In the genomic region with DNA sequence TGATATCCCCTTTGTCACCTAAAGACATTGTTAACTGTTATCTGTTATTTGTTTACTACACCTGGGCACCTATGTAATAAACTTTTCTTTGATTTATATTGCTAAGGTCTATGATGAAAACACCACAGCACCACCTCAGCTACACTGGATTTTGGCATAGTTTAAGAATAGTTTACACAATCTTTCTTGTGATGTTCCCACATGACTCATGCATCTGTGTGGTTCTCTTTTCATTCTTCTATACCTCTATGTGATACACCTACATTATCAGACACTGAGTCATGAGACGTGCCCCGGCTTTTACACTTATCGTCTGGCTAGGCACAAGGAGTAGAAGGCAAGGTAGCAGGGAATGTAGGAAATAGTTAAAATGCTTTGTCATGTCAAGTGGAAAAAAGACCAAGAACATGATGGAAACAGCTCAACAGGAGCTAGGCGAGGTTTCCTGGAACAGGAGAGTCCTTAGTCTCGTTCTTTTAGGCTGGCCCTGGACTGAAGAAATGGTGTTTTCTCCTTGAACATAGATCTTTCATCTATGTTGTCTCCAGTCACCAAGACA, we compare ENCODE assay signal across 10 mouse cellular contexts. TPM values are rescaled to one million over a fixed set of nuclear protein-coding genes. Genes with fewer than 3 reads are reported as not detected.
A peak's percentile ranks its signal among the peaks of the same experiment; 100 is the strongest.
DNase-seq lines count a peak whose midpoint lies in the region; ATAC-seq and TF ChIP-seq lines count a peak whose summit lies in the region.
"Had no signal": no experiment of that assay in that cellular context is flagged by ENCODE, and none has a peak within 500 bp of the region (broad histone marks: within the 10 kb centered on the region; RNA-seq: fewer than 3 reads in every experiment).

No protein-coding gene starts in this region.

- no peak overlapping the region for H3K4me3 ChIP-seq in heart, embryonic 10.5 days
- H3K4me3 ChIP-seq in heart, adult 2 months = no peak overlapping the region
- no peak overlapping the region for H3K4me3 ChIP-seq in midbrain, embryonic 10.5 days
- H3K4me3 ChIP-seq in midbrain, embryonic 16.5 days (ENCODE audit: low read depth, low read length) = no peak overlapping the region
- no peak overlapping the region for H3K4me3 ChIP-seq in embryonic facial prominence, embryonic 15.5 days (replicated peaks)
- H3K4me3 ChIP-seq in liver, embryonic 16.5 days (ENCODE audit: low read depth, low read length) = no peak overlapping the region

- ATAC-seq in midbrain, embryonic 16.5 days = no peak
- no peak for ATAC-seq in embryonic facial prominence, embryonic 15.5 days (ENCODE audit: insufficient number of reproducible peaks, low FRiP score, low TSS enrichment, low read depth)
- ATAC-seq in liver, embryonic 16.5 days (ENCODE audit: low read depth) = no peak

- H3K4me1 ChIP-seq in heart, embryonic 10.5 days = peaks cover 16% of the 10 kb centered on the region
- H3K4me1 ChIP-seq in heart, adult 2 months (ENCODE audit: control insufficient read depth, insufficient read depth, low read length) = peaks cover 3% of the 10 kb centered on the region
- H3K4me1 ChIP-seq in midbrain, embryonic 10.5 days = peaks cover 32% of the 10 kb centered on the region
- H3K4me1 ChIP-seq in midbrain, embryonic 16.5 days (ENCODE audit: control insufficient read depth, insufficient read depth, low read length) = peaks cover 19% of the 10 kb centered on the region
- peaks cover 23% of the 10 kb centered on the region for H3K4me1 ChIP-seq in embryonic facial prominence, embryonic 15.5 days
- H3K4me1 ChIP-seq in liver, embryonic 16.5 days (ENCODE audit: control insufficient read depth, low read depth, low read length) = peaks cover 26% of the 10 kb centered on the region

- H3K27me3 ChIP-seq in heart, embryonic 10.5 days (ENCODE audit: insufficient read depth, poor library complexity, severe bottlenecking) = no peaks in the 10 kb centered on the region
- H3K27me3 ChIP-seq in heart, adult 2 months (ENCODE audit: control insufficient read depth, insufficient read depth, low read length) = no peaks in the 10 kb centered on the region
- no peaks in the 10 kb centered on the region for H3K27me3 ChIP-seq in midbrain, embryonic 10.5 days (ENCODE audit: low read depth, poor library complexity, severe bottlenecking)
- no peaks in the 10 kb centered on the region for H3K27me3 ChIP-seq in midbrain, embryonic 16.5 days (ENCODE audit: control insufficient read depth, insufficient read depth, low read depth, low read length)
- no peaks in the 10 kb centered on the region for H3K27me3 ChIP-seq in embryonic facial prominence, embryonic 15.5 days
- H3K27me3 ChIP-seq in liver, embryonic 16.5 days (ENCODE audit: control insufficient read depth, insufficient read depth, low read depth, low read length) = no peaks in the 10 kb centered on the region

- no peak for DNase-seq in heart, embryonic 10.5 days (ENCODE audit: low spot score)
- no peak for DNase-seq in heart, adult 2 months
- DNase-seq in midbrain, embryonic 10.5 days (ENCODE audit: low spot score) = no peak
- no peak for DNase-seq in frontal cortex, postnatal 36 days (ENCODE audit: low spot score in 2 of 2)
- DNase-seq in spleen, adult 12 weeks (ENCODE audit: low spot score) = no peak
- DNase-seq: adrenal gland, adult 2 months; cerebellum, postnatal 10 days had no signal

- H3K79me2 ChIP-seq in heart, adult 2 months (replicated peaks; ENCODE audit: control insufficient read depth, insufficient read depth, low read length) = no peaks in the 10 kb centered on the region

- H3K36me3 ChIP-seq in heart, embryonic 10.5 days = no peaks in the 10 kb centered on the region
- H3K36me3 ChIP-seq in heart, adult 2 months (ENCODE audit: control insufficient read depth, insufficient read depth, low read length) = no peaks in the 10 kb centered on the region
- H3K36me3 ChIP-seq in midbrain, embryonic 10.5 days = no peaks in the 10 kb centered on the region
- no peaks in the 10 kb centered on the region for H3K36me3 ChIP-seq in midbrain, embryonic 16.5 days (ENCODE audit: control insufficient read depth, insufficient read depth, low read length)
- no peaks in the 10 kb centered on the region for H3K36me3 ChIP-seq in embryonic facial prominence, embryonic 15.5 days
- H3K36me3 ChIP-seq in liver, embryonic 16.5 days (ENCODE audit: control insufficient read depth, insufficient read depth) = no peaks in the 10 kb centered on the region

- no peak overlapping the region for H3K4me2 ChIP-seq in midbrain, embryonic 16.5 days (ENCODE audit: low read length)
- no peak overlapping the region for H3K4me2 ChIP-seq in embryonic facial prominence, embryonic 15.5 days (replicated peaks)
- no peak overlapping the region for H3K4me2 ChIP-seq in liver, embryonic 16.5 days (ENCODE audit: low read depth, low read length)

- no peaks in the 10 kb centered on the region for H3K9me3 ChIP-seq in heart, embryonic 10.5 days
- H3K9me3 ChIP-seq in midbrain, embryonic 10.5 days (replicated peaks) = no peaks in the 10 kb centered on the region
- no peaks in the 10 kb centered on the region for H3K9me3 ChIP-seq in midbrain, embryonic 16.5 days (replicated peaks; ENCODE audit: control insufficient read depth, low read length, poor library complexity, severe bottlenecking)
- H3K9me3 ChIP-seq in embryonic facial prominence, embryonic 15.5 days (replicated peaks) = no peaks in the 10 kb centered on the region
- no peaks in the 10 kb centered on the region for H3K9me3 ChIP-seq in liver, embryonic 16.5 days (replicated peaks; ENCODE audit: control insufficient read depth, low read length)

- no peak for TF ChIP-seq EP300 in heart, adult 2 months (IDR thresholded peaks at IDR 0.05; ENCODE audit: insufficient read depth, low read depth, low read length)

- intact Hi-C loops in heart, adult 2 months (cut with DNase I) = loop anchor here (5.0 kb wide), 2 partner anchors 127 to 1707 kb away; partner anchors contain the start of genes Hist1h1e, Hist1h2ag, Hist1h2be and Hist1h2bj

- no peak for TF ChIP-seq POLR2A in heart, adult 2 months (IDR thresholded peaks at IDR 0.05; ENCODE audit: insufficient read depth, low read depth, low read length)

- no peak overlapping the region for H3K9ac ChIP-seq in heart, adult 2 months (ENCODE audit: low read depth, low read length)
- H3K9ac ChIP-seq in midbrain, embryonic 16.5 days (ENCODE audit: low read depth, low read length) = no peak overlapping the region
- H3K9ac ChIP-seq in embryonic facial prominence, embryonic 15.5 days = no peak overlapping the region
- no peak overlapping the region; the same call in 1 of the 2 replicates for H3K9ac ChIP-seq in liver, embryonic 16.5 days (ENCODE audit: low read depth, low read length)

- TF ChIP-seq CTCF in heart, adult 2 months (IDR thresholded peaks at IDR 0.05) = no peak

- peak overlapping the region; percentile 98 for H3K27ac ChIP-seq in heart, embryonic 10.5 days
- no peak overlapping the region for H3K27ac ChIP-seq in heart, adult 2 months
- H3K27ac ChIP-seq in midbrain, embryonic 10.5 days (replicated peaks) = peak overlapping the region; percentile 97
- no peak overlapping the region for H3K27ac ChIP-seq in midbrain, embryonic 16.5 days (ENCODE audit: low read length)
- peak overlapping the region; percentile 90; the same call in 1 of the 2 replicates for H3K27ac ChIP-seq in embryonic facial prominence, embryonic 15.5 days (replicated peaks)
- H3K27ac ChIP-seq in liver, embryonic 16.5 days (ENCODE audit: low read length) = peak overlapping the region; percentile 89

- WGBS in heart, embryonic 10.5 days = 84% methylated on average over 5 of the region's 5 CpGs
- WGBS in heart, adult 2 months = 85% methylated on average over 5 of the region's 5 CpGs
- WGBS in midbrain, embryonic 10.5 days = 91% methylated on average over 5 of the region's 5 CpGs
- WGBS in midbrain, embryonic 16.5 days = 91% methylated on average over 5 of the region's 5 CpGs
- WGBS in embryonic facial prominence, embryonic 15.5 days = 89% methylated on average over 5 of the region's 5 CpGs
- WGBS in liver, embryonic 16.5 days (ENCODE audit: insufficient replicate concordance) = 82% methylated on average over 5 of the region's 5 CpGs

RNA-seq across cellular contexts. Expression of gene Hist1h2ab, which starts 1.3 kb away (rescaled TPM):
- polyA plus RNA-seq in heart, embryonic 10.5 days (2016; fragmentation: Nextera tagmentation; extraction: Ambion mirVana) = 16.1 and 23.3 TPM in 2 replicates
- 1 to 10 TPM; 4.4 to 6.7 TPM for total RNA-seq in heart, adult 2 months (2021)
- polyA plus RNA-seq in heart, adult 2 months (2012; rRNA removed) = 0.51 TPM in 1 of 2 replicates, not detected in the other
- polyA plus RNA-seq in midbrain, embryonic 10.5 days (2016; fragmentation: Nextera tagmentation; extraction: Ambion mirVana) = 44.4 and 45.3 TPM in 2 replicates
- 1.1 and 6.2 TPM in 2 replicates for polyA plus RNA-seq in midbrain, embryonic 16.5 days (2015; fragmentation: Nextera tagmentation; extraction: Ambion mirVana)
- polyA plus RNA-seq in embryonic facial prominence, embryonic 15.5 days (2015; fragmentation: Nextera tagmentation; extraction: Ambion mirVana) = 23.1 and 38.3 TPM in 2 replicates
- 49.0 and 58.5 TPM in 2 replicates for polyA plus RNA-seq in liver, embryonic 16.5 days (2015; fragmentation: Nextera tagmentation; extraction: Ambion mirVana)

RNA-seq across cellular contexts. Expression of gene Hist1h3b, which starts 2.4 kb away (rescaled TPM):
- 2.6 and 3.2 TPM in 2 replicates for polyA plus RNA-seq in heart, embryonic 10.5 days (2016; fragmentation: Nextera tagmentation; extraction: Ambion mirVana)
- total RNA-seq in heart, adult 2 months (2021) = 1 to 10 TPM; 6.4 to 8.0 TPM
- polyA plus RNA-seq in heart, adult 2 months (2012; rRNA removed) = 1.7 TPM in 1 of 2 replicates, not detected in the other
- 8.1 and 11.3 TPM in 2 replicates for polyA plus RNA-seq in midbrain, embryonic 10.5 days (2016; fragmentation: Nextera tagmentation; extraction: Ambion mirVana)
- polyA plus RNA-seq in midbrain, embryonic 16.5 days (2015; fragmentation: Nextera tagmentation; extraction: Ambion mirVana) = 0.89 and 1.1 TPM in 2 replicates
- polyA plus RNA-seq in embryonic facial prominence, embryonic 15.5 days (2015; fragmentation: Nextera tagmentation; extraction: Ambion mirVana) = 8.4 and 9.7 TPM in 2 replicates
- 14.4 TPM in 2 replicates for polyA plus RNA-seq in liver, embryonic 16.5 days (2015; fragmentation: Nextera tagmentation; extraction: Ambion mirVana)

RNA-seq across cellular contexts. Expression of gene Hist1h2bb, which starts 3.1 kb away (rescaled TPM):
- 1.4 and 2.9 TPM in 2 replicates for polyA plus RNA-seq in heart, embryonic 10.5 days (2016; fragmentation: Nextera tagmentation; extraction: Ambion mirVana)
- 1 to 10 TPM; 3.2 to 4.9 TPM for total RNA-seq in heart, adult 2 months (2021)
- polyA plus RNA-seq in heart, adult 2 months (2012; rRNA removed) = 0.47 and 0.76 TPM in 2 replicates
- 2.3 and 2.4 TPM in 2 replicates for polyA plus RNA-seq in midbrain, embryonic 10.5 days (2016; fragmentation: Nextera tagmentation; extraction: Ambion mirVana)
- not detected in 2 replicates for polyA plus RNA-seq in midbrain, embryonic 16.5 days (2015; fragmentation: Nextera tagmentation; extraction: Ambion mirVana)
- 2.0 and 2.1 TPM in 2 replicates for polyA plus RNA-seq in embryonic facial prominence, embryonic 15.5 days (2015; fragmentation: Nextera tagmentation; extraction: Ambion mirVana)
- 3.2 and 6.3 TPM in 2 replicates for polyA plus RNA-seq in liver, embryonic 16.5 days (2015; fragmentation: Nextera tagmentation; extraction: Ambion mirVana)

RNA-seq across cellular contexts. Expression of gene Hist1h3c, which starts 4.2 kb away (rescaled TPM):
- polyA plus RNA-seq in heart, embryonic 10.5 days (2016; fragmentation: Nextera tagmentation; extraction: Ambion mirVana) = 4.2 and 4.4 TPM in 2 replicates
- 1 to 10 TPM in 1 of 2 experiments, not detected in 1; 2.5 TPM for total RNA-seq in heart, adult 2 months (2021)
- polyA plus RNA-seq in heart, adult 2 months (2012; rRNA removed) = 0.64 TPM in 1 of 2 replicates, not detected in the other
- polyA plus RNA-seq in midbrain, embryonic 10.5 days (2016; fragmentation: Nextera tagmentation; extraction: Ambion mirVana) = 7.3 and 9.5 TPM in 2 replicates
- polyA plus RNA-seq in midbrain, embryonic 16.5 days (2015; fragmentation: Nextera tagmentation; extraction: Ambion mirVana) = 0.76 TPM in 1 of 2 replicates, not detected in the other
- 3.5 and 4.8 TPM in 2 replicates for polyA plus RNA-seq in embryonic facial prominence, embryonic 15.5 days (2015; fragmentation: Nextera tagmentation; extraction: Ambion mirVana)
- polyA plus RNA-seq in liver, embryonic 16.5 days (2015; fragmentation: Nextera tagmentation; extraction: Ambion mirVana) = 4.4 and 7.4 TPM in 2 replicates

RNA-seq across cellular contexts. Expression of gene Hist1h4b, which starts 7.2 kb away (rescaled TPM):
- polyA plus RNA-seq in heart, embryonic 10.5 days (2016; fragmentation: Nextera tagmentation; extraction: Ambion mirVana) = 3.4 and 4.4 TPM in 2 replicates
- total RNA-seq in heart, adult 2 months (2021) = 10 to 100 TPM in 1 of 2 experiments, 1 to 10 TPM in 1; 4.9 to 11.3 TPM
- polyA plus RNA-seq in heart, adult 2 months (2012; rRNA removed) = 1.1 TPM in 1 of 2 replicates, not detected in the other
- polyA plus RNA-seq in midbrain, embryonic 10.5 days (2016; fragmentation: Nextera tagmentation; extraction: Ambion mirVana) = 4.9 and 6.9 TPM in 2 replicates
- 0.98 and 1.8 TPM in 2 replicates for polyA plus RNA-seq in midbrain, embryonic 16.5 days (2015; fragmentation: Nextera tagmentation; extraction: Ambion mirVana)
- 2.6 and 3.0 TPM in 2 replicates for polyA plus RNA-seq in embryonic facial prominence, embryonic 15.5 days (2015; fragmentation: Nextera tagmentation; extraction: Ambion mirVana)
- 3.5 and 5.4 TPM in 2 replicates for polyA plus RNA-seq in liver, embryonic 16.5 days (2015; fragmentation: Nextera tagmentation; extraction: Ambion mirVana)

Comparison
In these comparisons a context has a peak if more than half of its experiments do, and no peak if none do; other contexts are left out.
1. H3K27ac ChIP-seq: peak in heart, embryonic 10.5 days (single experiment), midbrain, embryonic 10.5 days (single experiment), embryonic facial prominence, embryonic 15.5 days (single experiment) and liver, embryonic 16.5 days (single experiment); none in heart, adult 2 months (single experiment) and midbrain, embryonic 16.5 days (single experiment).